Mouse (Mus musculus) liver, adult (tissue): ENCODE data around the gene Nudcd3.
A peak's percentile ranks its signal among the peaks of the same experiment; 100 is the strongest.

Experiments used
- GATA4 ChIP-seq: IDR thresholded peaks from 2 replicates; pipeline ENCODE4 v1.6.1; 2014; ENCODE audit warnings: mild to moderate bottlenecking, low read length; ENCODE audit not compliant: insufficient replicate concordance

Gene Nudcd3

GRCm38 (mm10) chr11:6200087-6200569 lies at the start of gene Nudcd3:
Gene Nudcd3, minus strand, starts transcription at chr11:6200415.
- peak; percentile 50; the same call in 1 of the 2 replicates for TF ChIP-seq GATA4

- TF ChIP-seq GATA4 = no peak
Measured at GRCm38 (mm10) chr11:6244707-6245106, 44.5 kb upstream of the Nudcd3 start.

GRCm38 (mm10) chr11:6233025-6233424 lies 32.8 kb upstream of the Nudcd3 start:
- no peak for TF ChIP-seq GATA4

- no peak for TF ChIP-seq GATA4
Measured at GRCm38 (mm10) chr11:6230012-6230411, 29.8 kb upstream of the Nudcd3 start, which contains the start of gene Npc1l1. Gene Npc1l1, minus strand, starts transcription at chr11:6230143.

- TF ChIP-seq GATA4 = no peak
Measured at GRCm38 (mm10) chr11:6224541-6225229, 24.5 kb upstream of the Nudcd3 start.

GRCm38 (mm10) chr11:6222187-6222586 lies 22.0 kb upstream of the Nudcd3 start:
- TF ChIP-seq GATA4 = no peak

GRCm38 (mm10) chr11:6219967-6220366 lies 19.8 kb upstream of the Nudcd3 start:
- TF ChIP-seq GATA4 = no peak

- TF ChIP-seq GATA4 = no peak
Measured at GRCm38 (mm10) chr11:6218189-6218896, 18.1 kb upstream of the Nudcd3 start.

GRCm38 (mm10) chr11:6216834-6217233 lies 16.6 kb upstream of the Nudcd3 start:
- TF ChIP-seq GATA4 = no peak

GRCm38 (mm10) chr11:6208158-6208557 lies 7.9 kb upstream of the Nudcd3 start:
- no peak for TF ChIP-seq GATA4

- TF ChIP-seq GATA4 = no peak
Measured at GRCm38 (mm10) chr11:6207090-6207489, 6.9 kb upstream of the Nudcd3 start.

GRCm38 (mm10) chr11:6200570-6200969 lies 355 bp upstream of the Nudcd3 start:
- no peak for TF ChIP-seq GATA4

GRCm38 (mm10) chr11:6199410-6200086 lies 667 bp downstream of the Nudcd3 start, which contains the start of gene A730071L15Rik:
Gene A730071L15Rik, plus strand, starts transcription at chr11:6200029.
- TF ChIP-seq GATA4 = no peak

- no peak for TF ChIP-seq GATA4
Measured at GRCm38 (mm10) chr11:6198449-6198848, 1.8 kb downstream of the Nudcd3 start.

- no peak for TF ChIP-seq GATA4
Measured at GRCm38 (mm10) chr11:6196780-6197179, 3.4 kb downstream of the Nudcd3 start.

GRCm38 (mm10) chr11:6187878-6188277 lies 12.3 kb downstream of the Nudcd3 start:
- no peak for TF ChIP-seq GATA4
